Mouse (Mus musculus) layer of hippocampus, postnatal 10 days (tissue): ENCODE results near the gene Phc2. TPM values are rescaled to one million over a fixed set of nuclear protein-coding genes. Genes with fewer than 3 reads are reported as not detected.
"Not testable (repeated sequence)": the region's sequence is repeated elsewhere in the genome, so short reads cannot be mapped to it uniquely, and the experiment has no call there.

Experiments
- DNase-seq, 2 experiments: peaks; one replicate each; pipeline ENCODE4 v3.0.0; 2021; ENCODE audit warnings: low spot score in 2 of 2
- total RNA-seq, 2 experiments: library from RNA; stranded (reverse); gene quantifications; 2 replicates each; pipeline ENCODE4 v1.2.3; 2021

The Phc2 gene
- total RNA-seq, 2 experiments from 2014 or later, result 81.1 to 82.9 TPM

DNA sequence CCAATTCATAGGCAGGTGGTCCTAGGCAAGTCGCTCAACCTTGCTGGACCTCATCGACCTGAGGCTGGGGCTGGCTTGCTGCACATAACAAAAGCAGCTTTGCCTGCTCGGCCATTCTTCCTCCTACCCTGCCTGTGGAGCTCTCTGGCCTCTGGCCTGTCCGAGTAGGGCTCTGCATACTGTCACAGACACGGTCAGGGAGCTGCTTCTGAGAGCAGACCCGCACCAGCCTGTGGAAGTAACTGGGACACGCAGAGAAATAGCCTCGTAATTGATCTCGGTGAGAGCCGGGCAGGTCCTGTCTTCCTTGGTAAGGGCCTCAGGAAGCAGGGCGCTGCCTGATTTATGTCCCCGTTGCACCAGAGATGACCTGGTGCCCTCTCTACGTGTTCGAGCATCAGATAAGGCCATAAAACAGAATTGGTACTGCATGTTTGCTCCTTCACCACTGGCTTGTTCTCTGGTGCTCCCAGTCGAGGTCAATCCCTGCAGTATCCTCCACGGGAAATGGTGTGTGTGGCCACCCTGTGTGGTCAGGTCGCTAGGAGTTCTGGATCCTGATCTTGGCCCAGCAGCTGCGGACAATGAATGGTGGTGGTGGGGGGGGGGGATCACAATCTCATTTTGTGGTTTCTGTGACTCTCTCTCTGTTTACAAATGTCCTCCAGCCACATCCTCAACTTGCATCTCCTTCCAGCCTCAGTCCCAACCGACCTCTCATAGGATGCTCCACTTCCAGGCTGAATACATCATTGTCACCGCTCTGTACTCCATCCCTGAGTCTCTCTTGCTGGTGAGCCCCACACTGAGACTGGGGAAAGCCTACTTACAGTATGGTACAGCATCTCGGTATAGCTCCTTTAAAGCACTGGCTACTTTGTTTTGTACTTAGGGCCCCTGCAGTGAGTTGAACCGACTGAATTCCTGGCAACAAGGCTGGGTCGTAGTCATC lies 12.5 kb upstream of the Phc2 start:
- no peak for DNase-seq

DNA sequence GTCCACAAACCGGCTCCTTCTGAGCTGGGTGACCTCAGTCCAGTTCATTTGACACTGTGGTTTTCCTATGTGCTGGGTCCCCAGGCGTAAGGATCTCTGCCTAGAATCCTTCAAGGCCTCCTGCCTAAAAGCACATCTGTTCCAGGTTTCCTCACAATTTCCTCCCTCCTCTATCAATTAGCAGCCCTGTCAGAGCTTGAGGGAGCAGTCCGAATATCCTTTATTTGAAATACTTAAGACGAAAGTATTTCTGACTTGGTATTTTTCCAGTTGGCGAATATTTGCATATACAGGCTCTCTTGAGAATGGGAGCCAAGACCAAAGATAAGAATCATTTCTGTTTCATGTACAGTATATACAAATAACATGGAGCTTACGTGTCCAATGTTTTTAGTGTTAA lies 8.6 kb upstream of the Phc2 start:
- DNase-seq, result no peak

GRCm38 (mm10) chr4:128646762-128647161 lies 7.7 kb upstream of the Phc2 start:
- DNase-seq, result no peak

- DNase-seq, result no peak
These were observed 5.8 kb upstream of the Phc2 start for GRCm38 (mm10) chr4:128648567-128649255.

- DNase-seq, result no peak
These were observed 3.0 kb upstream of the Phc2 start for GRCm38 (mm10) chr4:128651530-128651929.

DNA sequence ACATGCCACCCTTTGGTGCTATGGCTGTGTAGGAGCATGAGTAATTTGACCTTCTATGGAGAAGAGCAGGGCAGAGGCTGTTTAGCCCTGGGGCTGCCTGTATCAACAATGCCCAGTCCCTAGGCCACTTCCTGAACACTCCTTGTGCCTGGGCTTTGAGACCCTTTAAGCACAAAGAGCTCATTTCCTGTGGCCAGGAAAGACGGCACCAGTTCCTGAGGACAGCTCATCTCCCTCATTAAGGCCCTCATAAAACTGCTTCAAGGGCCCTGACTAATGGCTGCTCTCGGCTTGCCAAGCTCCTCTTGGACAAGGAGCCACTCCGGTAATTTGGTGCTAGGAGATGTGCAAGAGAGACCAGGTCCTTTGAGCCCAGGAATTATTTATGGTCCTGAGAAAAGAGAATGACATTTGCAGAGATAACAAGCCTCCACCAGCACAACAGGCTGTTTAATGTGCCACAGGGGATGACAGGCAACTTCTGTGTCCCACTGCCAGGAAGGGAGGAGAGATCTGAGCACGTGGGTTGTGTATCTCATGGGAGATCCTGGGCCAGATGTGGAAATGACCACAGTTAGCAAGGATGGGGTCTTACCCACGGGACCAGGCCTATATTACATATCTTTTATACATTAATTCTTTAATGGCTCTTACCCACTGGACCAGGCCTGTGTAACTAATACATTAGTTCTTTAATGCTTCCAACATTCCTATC lies 1.8 kb upstream of the Phc2 start:
- DNase-seq, result no peak

DNA sequence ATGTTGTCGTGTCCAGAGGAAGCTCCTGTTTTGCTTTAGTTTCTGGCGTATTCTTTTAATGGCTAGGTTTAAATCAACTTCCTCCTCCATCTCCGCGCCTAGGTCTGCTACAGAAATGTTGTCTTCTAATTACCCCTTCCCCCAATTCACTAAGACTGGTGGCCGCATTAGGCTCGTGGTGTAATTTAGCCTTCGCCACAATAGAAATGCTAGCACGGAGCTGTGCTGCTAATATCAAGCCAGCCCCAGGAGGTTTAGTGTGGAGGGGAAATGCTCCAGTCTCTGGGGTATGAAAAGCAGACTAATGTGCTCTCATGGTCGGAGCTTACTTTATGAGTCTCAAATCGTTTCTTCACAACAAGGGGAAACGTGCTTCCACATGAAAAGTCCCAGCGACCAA lies 944 bp downstream of the Phc2 start:
- no peak for DNase-seq

- DNase-seq, result no peak
These were observed 5.7 kb downstream of the Phc2 start for GRCm38 (mm10) chr4:128660196-128660595.

GRCm38 (mm10) chr4:128661063-128661462 lies 6.6 kb downstream of the Phc2 start:
- DNase-seq, result no peak

DNA sequence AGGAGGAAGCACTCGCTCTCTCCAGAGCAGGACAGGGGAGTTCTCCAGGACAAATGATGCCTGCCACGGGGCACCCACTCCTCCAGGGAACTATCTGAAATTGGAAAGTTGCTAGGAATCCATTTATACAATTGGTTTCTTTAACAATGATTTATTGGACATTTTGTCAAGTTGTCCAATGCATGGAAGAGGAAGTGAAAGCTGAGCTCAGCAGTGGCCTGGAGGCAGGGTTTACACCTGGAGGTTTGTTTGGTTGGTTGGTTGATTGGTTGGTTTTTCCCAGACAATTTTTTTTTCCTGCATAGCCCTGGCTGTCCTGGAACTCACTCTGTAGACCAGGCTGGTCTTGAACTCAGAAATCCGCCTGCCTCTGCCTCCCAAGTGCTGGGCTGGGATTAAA lies 9.5 kb downstream of the Phc2 start:
- DNase-seq, result no peak

DNA sequence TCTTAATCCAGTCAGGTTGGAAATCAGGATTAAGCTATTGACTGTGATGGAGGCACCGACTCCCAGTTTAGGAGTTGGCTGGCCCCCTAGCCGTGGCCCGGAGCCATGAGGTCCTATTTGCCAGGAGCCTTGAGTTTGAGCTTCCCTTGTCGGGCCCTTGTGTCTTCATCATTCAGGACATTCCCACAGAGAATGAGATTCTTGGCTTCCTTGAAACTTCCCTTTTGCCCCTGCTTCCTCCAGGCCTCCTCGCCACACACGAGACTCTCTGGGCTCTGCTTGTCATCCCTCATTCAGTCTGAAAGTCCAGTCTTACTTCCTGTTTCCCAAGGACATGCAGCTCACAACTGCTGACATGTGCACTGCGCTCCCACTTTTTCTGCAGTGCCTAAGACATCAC lies 11.9 kb downstream of the Phc2 start:
- DNase-seq, result peak in 1 of 2 experiments; percentile 47

GRCm38 (mm10) chr4:128667195-128667594 lies 12.7 kb downstream of the Phc2 start:
- not testable (repeated sequence) for DNase-seq

DNA sequence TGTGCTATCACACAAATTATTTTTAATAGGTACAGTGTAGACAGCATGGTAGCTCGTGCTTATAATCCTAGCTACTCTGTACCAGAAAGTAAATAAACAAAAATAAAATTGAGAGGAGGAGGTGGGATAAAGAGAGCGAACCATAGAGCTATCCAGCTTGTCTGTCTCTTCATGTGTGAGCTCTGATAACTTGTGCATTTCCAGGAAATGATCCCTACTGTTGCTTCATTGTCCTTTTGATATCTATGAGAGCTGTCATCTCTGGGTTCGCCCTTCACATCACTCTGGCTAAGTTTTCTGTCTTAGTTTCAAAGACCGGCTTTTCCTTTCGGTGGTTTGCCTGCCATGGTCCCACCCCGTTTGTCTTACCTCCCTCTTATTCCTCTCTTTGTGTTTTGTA lies 14.7 kb downstream of the Phc2 start:
- DNase-seq, result no peak

- no peak for DNase-seq
These were observed 16.2 kb downstream of the Phc2 start for GRCm38 (mm10) chr4:128670566-128671191.

GRCm38 (mm10) chr4:128672494-128672893 lies 18.0 kb downstream of the Phc2 start:
- DNase-seq, result no peak

GRCm38 (mm10) chr4:128678564-128679217 lies 24.2 kb downstream of the Phc2 start:
- DNase-seq, result no peak

DNA sequence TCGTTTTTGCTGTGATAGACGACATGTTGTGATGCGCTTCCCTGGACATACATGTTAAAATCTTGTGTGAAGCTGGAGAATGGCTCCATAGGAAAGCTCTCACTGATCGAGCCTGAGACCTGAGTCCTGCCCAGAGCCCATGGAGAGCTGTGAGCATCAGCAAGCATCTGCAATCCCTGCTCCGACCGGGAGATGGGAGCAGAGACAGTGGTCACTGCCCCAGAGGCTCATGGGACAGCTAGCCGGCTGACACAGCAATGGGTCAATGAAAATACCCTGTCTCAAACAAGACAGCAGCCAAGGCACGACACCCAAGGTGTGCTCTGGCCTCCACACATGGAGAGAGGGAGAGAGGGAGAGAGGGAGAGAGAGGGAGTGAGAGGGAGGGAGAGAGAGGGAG lies 26.6 kb downstream of the Phc2 start:
- DNase-seq, result no peak

- DNase-seq, result no peak
These were observed 27.8 kb downstream of the Phc2 start for GRCm38 (mm10) chr4:128682281-128682680.

GRCm38 (mm10) chr4:128683706-128684105 lies 29.2 kb downstream of the Phc2 start:
- no peak for DNase-seq

GRCm38 (mm10) chr4:128684108-128684507 lies 29.6 kb downstream of the Phc2 start:
- no peak for DNase-seq

DNA sequence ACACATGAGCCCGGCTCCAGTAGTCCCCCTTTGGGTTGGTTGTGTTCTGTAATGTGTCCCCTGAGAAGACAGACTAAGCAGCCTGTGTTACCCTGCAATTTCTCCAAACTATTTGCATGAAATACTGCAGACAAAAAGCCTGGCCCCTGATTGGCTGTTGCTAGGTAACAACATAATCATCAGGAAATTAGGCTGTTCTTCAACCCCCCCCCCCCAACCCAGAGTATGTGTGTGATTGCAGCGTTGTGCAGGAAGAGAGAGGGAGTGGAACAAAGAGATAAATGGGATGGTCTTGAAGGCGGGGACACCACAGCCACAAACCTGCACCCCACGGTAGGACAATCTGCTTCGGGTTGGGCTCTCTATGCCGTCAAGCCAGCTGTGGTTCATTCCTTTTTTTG lies 34.0 kb downstream of the Phc2 start:
- DNase-seq, result peak in 1 of 2 experiments; percentile 61
